Mouse (Mus musculus): Measurements from ENCODE around the gene Gm49630.
A peak's percentile ranks its signal among the peaks of the same experiment; 100 is the strongest.
"Not testable (repeated sequence)": the region's sequence is repeated elsewhere in the genome, so short reads cannot be mapped to it uniquely, and the experiment has no call there.

Gm49630 gene

DNA sequence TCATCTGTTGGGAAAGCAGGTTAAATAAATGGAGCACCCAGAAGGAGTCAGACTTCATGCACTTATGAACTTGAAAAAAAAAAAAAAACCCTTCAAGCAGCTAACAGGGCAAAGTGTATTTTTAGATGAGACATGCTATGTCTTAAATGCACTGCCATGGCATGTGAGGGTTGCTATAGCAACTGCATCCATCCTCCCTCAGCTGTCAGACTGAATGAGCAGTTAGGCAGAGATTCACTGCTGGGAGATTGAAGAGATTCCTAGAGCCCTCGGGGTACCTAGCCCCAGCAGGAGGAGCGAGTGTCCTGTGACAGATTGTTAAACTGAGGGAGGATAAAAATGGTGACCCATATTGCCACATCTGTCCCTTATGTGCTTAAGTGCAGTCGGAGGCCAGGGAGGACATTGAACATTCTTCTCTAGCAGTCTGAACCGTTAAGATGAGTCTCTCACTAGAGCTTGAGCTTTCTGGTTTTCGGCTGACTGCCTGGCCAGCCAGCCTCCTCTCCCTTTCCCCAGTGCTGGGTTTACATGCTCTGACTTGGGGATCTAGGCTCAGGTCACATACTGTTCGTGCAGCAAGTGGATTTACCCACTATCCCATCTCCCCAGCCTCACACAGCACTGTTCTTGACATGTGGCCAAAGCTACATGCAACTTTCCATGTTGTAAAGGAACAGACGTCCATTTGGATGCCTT is 5.0 kb downstream of the Gm49630 start:
- DNase-seq, result not testable (repeated sequence)

- DNase-seq, result not testable (repeated sequence)
Observed at GRCm38 (mm10) chr17:7366265-7366664, 5.5 kb downstream of the Gm49630 start.

DNA sequence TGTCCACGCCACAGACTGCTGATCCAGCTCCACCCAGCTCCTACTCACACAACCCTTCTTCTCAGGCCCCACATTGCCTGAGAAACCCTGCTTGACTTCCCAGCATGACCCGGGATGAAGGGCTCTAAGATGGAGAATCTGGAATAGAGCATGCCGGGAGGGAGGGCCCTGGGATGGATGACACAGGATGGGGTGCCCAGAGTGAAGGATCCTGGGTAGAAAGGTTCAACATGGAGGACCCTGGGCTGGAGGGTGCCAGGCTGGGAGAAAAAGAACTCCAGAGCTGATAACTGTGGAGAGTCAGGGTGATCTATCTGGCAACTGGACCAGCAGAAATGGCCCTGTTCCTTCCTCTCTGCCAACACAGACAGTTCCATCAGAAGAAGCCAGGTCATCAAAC is 6.2 kb downstream of the Gm49630 start:
- not testable (repeated sequence) for DNase-seq

DNA sequence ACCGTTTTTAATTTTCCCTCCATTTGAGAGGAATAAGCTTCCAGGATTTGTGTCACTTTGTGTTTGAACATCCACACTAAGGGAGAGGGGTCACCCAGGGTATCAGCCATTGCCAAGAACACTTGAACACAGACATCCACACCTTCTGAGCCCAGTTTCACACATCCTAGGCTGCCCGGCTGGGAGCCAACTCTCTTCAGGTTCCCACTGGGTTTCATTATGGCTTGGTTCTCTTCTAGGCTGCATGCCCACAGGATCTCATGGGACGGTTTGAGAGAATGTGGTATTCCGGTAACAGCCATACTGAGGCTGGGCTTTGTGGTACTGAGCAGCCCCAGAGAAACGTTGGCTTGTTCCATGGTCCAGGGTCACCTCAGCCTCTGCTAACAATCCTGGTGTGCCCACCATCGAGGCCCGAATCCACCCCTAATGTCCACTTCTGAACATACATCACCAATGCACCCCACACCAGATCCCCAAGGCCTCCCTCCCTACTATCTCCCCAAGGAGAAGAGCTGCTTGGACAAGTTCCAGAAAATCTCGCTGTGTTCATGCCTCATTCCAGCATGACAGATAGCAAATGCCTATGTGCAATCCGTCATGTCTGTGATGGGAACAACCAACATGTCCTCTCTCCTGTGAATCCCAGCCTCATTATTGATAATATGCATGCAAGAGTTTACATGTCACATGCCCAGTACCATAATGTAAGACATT is 10.9 kb downstream of the Gm49630 start:
- peak; percentile 93 to 95 for DNase-seq

GRCm38 (mm10) chr17:7359806-7360205 is 12.0 kb downstream of the Gm49630 start:
- not testable (repeated sequence) for DNase-seq

DNA sequence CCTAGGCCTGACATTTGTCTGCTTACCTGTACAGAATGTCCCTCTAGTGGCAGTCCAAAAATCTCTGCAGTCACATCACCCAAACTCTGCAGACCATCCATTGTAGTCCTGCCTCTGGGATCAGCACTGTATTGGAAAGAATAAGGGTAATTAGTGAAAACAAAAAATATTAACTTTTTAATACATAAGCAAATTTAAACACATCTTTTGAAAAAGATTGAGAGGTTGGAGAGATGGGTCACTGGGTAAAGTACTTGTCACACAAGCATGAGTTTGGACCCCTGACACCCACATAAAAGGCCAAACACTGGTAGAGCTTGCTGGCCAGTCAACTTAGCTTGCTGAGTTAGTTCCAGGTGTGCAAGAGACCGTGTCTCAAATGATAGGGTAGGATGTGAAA is 19.2 kb downstream of the Gm49630 start, which contains the start of gene Ttll2:
Gene Ttll2, minus strand, starts transcription at position 101 of the 400 bp plus-strand sequence.
- DNase-seq, result not testable (repeated sequence)

DNA sequence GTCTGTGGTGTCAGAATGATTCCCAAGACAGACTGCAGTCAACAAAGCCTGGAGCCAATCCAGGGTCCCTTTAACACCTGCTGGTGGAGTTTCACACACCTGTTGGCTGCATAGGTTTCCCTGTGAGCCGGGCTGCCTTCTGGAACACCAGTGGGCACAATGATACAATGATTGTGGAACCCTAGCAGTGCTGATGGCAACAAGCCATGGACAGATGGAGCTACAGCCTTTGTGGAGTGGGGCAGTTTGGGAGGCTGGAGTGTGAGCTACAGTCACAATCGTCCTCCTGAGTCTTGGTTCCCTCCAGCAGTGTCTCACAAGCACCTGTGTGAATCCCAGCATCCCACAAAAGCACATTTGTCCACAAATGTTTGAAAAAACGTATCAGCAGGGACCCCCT is 23.0 kb downstream of the Gm49630 start:
- peak; percentile 65 to 74 for DNase-seq

DNA sequence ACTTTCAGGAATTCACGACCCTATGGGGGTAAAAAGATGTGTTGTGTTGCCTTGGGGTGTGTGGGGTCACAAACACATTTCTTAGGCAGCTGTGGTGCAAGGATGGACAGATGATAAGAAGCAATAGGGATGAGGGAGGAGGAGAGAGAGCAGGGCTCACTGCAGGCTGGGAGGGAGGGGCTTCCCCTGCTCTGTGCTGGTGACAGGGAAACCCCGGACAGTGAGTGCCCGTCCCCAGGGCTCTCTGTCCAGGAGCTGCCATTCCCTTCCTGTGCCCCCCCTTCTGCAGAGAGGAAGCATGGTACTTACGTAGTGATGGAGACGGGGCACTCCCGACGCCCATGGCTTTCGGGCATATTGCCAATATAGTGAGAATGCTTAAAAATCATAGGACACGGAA is 34.4 kb downstream of the Gm49630 start:
- DNase-seq, result peak; percentile 24 to 39

GRCm38 (mm10) chr17:7332745-7333144 is 39.0 kb downstream of the Gm49630 start:
- not testable (repeated sequence) for DNase-seq

GRCm38 (mm10) chr17:7326415-7326814 is 45.4 kb downstream of the Gm49630 start:
- DNase-seq, result not testable (repeated sequence)

DNA sequence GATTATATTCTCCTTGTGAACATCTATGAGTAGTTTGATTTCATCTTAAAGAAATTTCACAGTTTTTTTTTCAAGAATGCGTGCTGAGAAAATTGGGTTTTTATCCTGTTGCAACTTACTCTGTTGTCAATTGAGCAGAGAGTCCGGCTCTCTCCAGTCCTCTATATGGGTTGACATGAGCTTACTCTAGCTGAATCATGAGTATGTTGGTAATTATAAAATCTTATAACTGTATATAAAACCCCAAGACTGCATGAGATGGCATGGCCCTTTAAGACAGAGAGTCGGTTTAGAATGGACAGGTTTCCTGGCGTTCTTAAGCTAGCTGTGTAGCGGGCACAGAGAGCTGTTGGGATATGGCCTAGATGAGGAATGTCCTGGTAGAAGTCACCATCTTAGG is 47.4 kb downstream of the Gm49630 start, which contains the start of gene Tcp10a:
Gene Tcp10a, plus strand, starts transcription at position 301 of the 400 bp plus-strand sequence.
- not testable (repeated sequence) for DNase-seq

DNA sequence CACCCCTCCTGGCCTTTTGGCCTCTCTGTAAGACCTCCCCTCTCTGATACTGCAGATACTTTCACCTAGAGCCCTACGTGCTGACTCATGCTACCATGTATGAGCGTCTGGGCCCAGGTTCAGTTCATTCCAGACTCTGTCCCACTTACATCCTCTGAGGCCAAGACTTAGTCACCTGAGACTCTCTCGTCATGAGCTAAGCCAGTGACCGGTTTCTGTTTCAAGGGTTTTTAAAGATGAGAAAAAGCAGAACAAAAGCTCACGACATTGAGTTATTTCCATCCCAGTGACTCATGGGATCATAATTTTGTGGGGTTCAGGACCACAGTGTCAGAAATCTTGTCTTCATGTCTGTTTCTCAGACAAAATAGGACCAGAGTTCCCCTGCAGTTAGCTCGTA is 52.0 kb downstream of the Gm49630 start:
- DNase-seq, result not testable (repeated sequence)

GRCm38 (mm10) chr17:7315693-7316382 is 55.9 kb downstream of the Gm49630 start:
- not testable (repeated sequence) for DNase-seq

DNA sequence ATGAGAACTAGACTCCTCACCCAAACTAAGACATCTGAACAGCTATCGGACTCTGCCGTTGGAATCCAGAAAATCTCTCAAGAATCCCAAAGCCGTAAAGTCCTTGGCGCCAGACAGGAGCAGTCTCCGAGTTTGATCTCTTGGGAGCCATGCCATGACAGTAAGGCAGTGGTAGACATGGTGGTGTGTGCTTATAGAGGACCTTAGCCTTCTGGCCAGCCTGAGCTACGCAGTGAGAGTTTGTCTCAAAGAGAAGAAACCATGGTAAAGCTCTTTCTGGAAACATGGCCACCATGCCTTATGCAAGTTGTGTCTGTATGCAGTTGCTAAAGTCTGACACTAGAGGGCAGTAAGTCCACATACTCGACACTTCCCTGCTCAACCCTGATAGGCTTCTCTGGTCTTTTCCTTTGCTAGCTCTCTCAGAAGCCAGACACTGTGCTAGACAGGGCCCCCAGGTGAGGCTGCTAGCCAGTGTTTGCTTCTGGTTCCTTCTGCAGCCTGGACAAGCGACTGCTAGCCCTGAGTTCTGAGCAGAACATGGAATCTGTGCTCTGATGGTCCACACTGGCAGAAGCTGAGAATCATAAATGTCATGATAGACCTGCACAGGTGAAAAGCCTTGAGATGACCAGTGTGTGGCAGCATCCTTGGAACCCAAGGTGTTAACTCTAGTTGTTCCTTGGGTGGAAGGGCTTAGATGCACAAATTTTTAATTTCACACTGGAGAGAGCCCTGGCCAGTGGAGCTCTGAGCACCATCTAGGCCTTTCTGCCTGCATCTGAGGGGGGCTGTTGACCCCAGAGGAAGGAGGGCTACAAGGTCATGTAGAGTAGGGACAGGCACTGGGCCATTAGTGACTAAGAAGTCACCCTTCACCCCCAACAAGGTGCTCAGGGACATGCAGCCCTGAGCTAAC is 65.2 kb downstream of the Gm49630 start:
- DNase-seq, result peak; percentile 60 to 64
